Mouse (Mus musculus) stomach, postnatal 0 days (tissue): ENCODE data around the gene Map3k7cl.

Experiments used
- CTCF ChIP-seq: IDR thresholded peaks from 2 replicates; pipeline ENCODE4 v1.5.1; 2016; ENCODE audit warnings: antibody characterized with exemption, low read depth, mild to moderate bottlenecking, moderate library complexity
- EP300 ChIP-seq: optimal IDR thresholded peaks from 2 replicates; pipeline ENCODE3; 2016; ENCODE audit warnings: antibody characterized with exemption

DNA sequence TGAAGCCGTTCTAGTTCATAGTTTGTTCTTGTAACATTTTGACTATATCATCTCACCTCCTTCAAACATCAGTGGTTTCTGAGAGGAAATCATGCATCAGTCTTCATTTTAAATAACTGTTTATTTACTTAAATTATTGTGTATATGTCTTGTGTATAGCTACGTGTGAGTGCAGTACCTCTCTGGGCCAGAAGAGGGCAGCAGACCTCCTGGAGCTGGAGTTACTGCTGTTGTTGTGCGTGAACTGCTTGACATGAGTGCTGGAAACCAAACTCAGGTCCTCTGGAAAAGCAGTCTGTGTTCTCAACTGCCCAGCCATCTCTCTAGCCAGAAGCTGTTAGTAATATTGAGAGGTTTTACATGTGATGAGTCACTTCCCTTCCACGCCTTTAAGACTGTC, 73.6 kb downstream of the Map3k7cl start:
- TF ChIP-seq CTCF (peak; percentile 53), EP300 (no peak)
